Mouse (Mus musculus): ENCODE data around the gene Cit. TPM values are rescaled to one million over a fixed set of nuclear protein-coding genes. Genes with fewer than 3 reads are reported as not detected.

Gene Cit
- total RNA-seq, 2 experiments from 2014 or later: 56.9 to 170 TPM

- ATAC-seq (replicated peaks; ENCODE audit: low FRiP score, poor library complexity, severe bottlenecking): no peak
Observed at GRCm38 (mm10) chr5:115849263-115849829, 4.3 kb downstream of the Cit start.

- no peak for ATAC-seq (replicated peaks; ENCODE audit: low FRiP score, poor library complexity, severe bottlenecking)
Observed at GRCm38 (mm10) chr5:115850250-115851028, 5.4 kb downstream of the Cit start.

GRCm38 (mm10) chr5:115851029-115851365 lies 5.9 kb downstream of the Cit start:
- ATAC-seq (replicated peaks; ENCODE audit: low FRiP score, poor library complexity, severe bottlenecking): no peak

GRCm38 (mm10) chr5:115852431-115852830 lies 7.4 kb downstream of the Cit start:
- no peak for ATAC-seq (replicated peaks; ENCODE audit: low FRiP score, poor library complexity, severe bottlenecking)

- ATAC-seq (replicated peaks; ENCODE audit: low FRiP score, poor library complexity, severe bottlenecking): no peak
Observed at GRCm38 (mm10) chr5:115853691-115854090, 8.6 kb downstream of the Cit start.

- ATAC-seq (replicated peaks; ENCODE audit: low FRiP score, poor library complexity, severe bottlenecking): no peak
Observed at GRCm38 (mm10) chr5:115854370-115854769, 9.3 kb downstream of the Cit start.

GRCm38 (mm10) chr5:115858652-115859051 lies 13.6 kb downstream of the Cit start:
- no peak for ATAC-seq (replicated peaks; ENCODE audit: low FRiP score, poor library complexity, severe bottlenecking)

- ATAC-seq (replicated peaks; ENCODE audit: low FRiP score, poor library complexity, severe bottlenecking): no peak
Observed at GRCm38 (mm10) chr5:115859461-115859860, 14.4 kb downstream of the Cit start.

- ATAC-seq (replicated peaks; ENCODE audit: low FRiP score, poor library complexity, severe bottlenecking): no peak
Observed at GRCm38 (mm10) chr5:115861991-115862390, 16.9 kb downstream of the Cit start.

GRCm38 (mm10) chr5:115862439-115862838 lies 17.4 kb downstream of the Cit start:
- no peak for ATAC-seq (replicated peaks; ENCODE audit: low FRiP score, poor library complexity, severe bottlenecking)

- no peak for ATAC-seq (replicated peaks; ENCODE audit: low FRiP score, poor library complexity, severe bottlenecking)
Observed at GRCm38 (mm10) chr5:115866296-115866695, 21.2 kb downstream of the Cit start.

- no peak for ATAC-seq (replicated peaks; ENCODE audit: low FRiP score, poor library complexity, severe bottlenecking)
Observed at GRCm38 (mm10) chr5:115868540-115868939, 23.5 kb downstream of the Cit start.

- ATAC-seq (replicated peaks; ENCODE audit: low FRiP score, poor library complexity, severe bottlenecking): no peak
Observed at GRCm38 (mm10) chr5:115869198-115869597, 24.1 kb downstream of the Cit start.

- ATAC-seq (replicated peaks; ENCODE audit: low FRiP score, poor library complexity, severe bottlenecking): no peak
Observed at GRCm38 (mm10) chr5:115871153-115871552, 26.1 kb downstream of the Cit start.

- ATAC-seq (replicated peaks; ENCODE audit: low FRiP score, poor library complexity, severe bottlenecking): no peak
Observed at GRCm38 (mm10) chr5:115872106-115872505, 27.0 kb downstream of the Cit start.

GRCm38 (mm10) chr5:115872956-115873355 lies 27.9 kb downstream of the Cit start:
- no peak for ATAC-seq (replicated peaks; ENCODE audit: low FRiP score, poor library complexity, severe bottlenecking)

GRCm38 (mm10) chr5:115877425-115877824 lies 32.3 kb downstream of the Cit start:
- no peak for ATAC-seq (replicated peaks; ENCODE audit: low FRiP score, poor library complexity, severe bottlenecking)

GRCm38 (mm10) chr5:115882165-115882564 lies 37.1 kb downstream of the Cit start:
- ATAC-seq (replicated peaks; ENCODE audit: low FRiP score, poor library complexity, severe bottlenecking): no peak

- no peak for ATAC-seq (replicated peaks; ENCODE audit: low FRiP score, poor library complexity, severe bottlenecking)
Observed at GRCm38 (mm10) chr5:115884429-115884828, 39.4 kb downstream of the Cit start.

- no peak for ATAC-seq (replicated peaks; ENCODE audit: low FRiP score, poor library complexity, severe bottlenecking)
Observed at GRCm38 (mm10) chr5:115893772-115894171, 48.7 kb downstream of the Cit start.

- ATAC-seq (replicated peaks; ENCODE audit: low FRiP score, poor library complexity, severe bottlenecking): no peak
Observed at GRCm38 (mm10) chr5:115897036-115897435, 52.0 kb downstream of the Cit start.

Data from erythroblast, adult 5-6 weeks (primary cell).